Mouse (Mus musculus) right cerebral cortex, postnatal 10 days (tissue): ENCODE measurements around the gene Tnrc18.
"Not testable (repeated sequence)": the region's sequence is repeated elsewhere in the genome, so short reads cannot be mapped to it uniquely, and the experiment has no call there.

Experiments used
- DNase-seq, 2 experiments: peaks; one replicate each; pipeline ENCODE4 v3.0.0; 2021; ENCODE audit warnings: low spot score in 2 of 2

The Tnrc18 gene

DNA sequence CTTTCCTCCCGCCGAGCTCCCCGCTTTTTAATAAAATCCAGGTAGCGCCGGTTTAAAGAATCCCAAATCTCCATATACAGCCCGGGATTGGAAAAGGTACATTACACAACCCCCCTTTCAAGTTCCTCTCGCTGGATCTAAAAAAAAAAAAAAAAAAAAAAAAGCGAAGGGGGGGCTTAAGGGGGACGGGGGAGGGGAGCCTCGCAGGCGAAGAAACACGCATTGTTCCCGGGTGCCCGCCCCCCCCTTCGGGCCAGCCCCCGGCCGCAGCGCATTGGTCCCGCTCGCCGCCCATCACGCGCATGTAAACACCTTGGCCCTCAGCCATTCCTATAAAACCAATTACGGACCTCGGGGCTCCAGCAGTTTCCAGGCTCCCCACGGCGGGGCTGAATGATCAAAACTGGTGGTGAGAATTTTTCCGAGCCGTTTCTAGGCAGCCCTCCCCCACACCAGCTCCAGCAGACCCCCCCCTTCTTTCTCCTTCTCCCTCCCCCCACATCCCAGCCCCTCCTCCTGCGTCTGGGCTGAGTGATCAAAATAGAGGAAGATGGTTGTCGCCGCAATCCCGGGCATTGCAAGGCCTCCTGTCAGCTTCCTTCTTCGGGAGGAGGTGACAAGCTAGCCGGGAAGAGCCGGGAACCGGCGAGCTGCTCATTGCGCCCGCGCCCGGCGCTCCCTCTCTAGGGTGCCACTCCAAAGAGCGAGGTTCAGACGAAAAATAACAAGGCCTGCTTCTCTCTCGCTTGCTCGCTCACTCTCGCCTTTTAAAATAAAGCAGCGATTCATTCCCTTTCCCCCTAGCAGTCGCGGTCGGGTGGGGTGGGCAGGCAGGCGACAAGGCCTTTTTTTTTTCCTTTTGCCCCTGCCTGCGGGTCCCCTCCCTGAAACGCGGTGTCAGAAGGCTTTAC, at the start of gene Tnrc18:
Gene Tnrc18 (minus strand): TSS at position 139 of the 911 bp plus-strand sequence.
- peak; percentile 99 for DNase-seq

DNA sequence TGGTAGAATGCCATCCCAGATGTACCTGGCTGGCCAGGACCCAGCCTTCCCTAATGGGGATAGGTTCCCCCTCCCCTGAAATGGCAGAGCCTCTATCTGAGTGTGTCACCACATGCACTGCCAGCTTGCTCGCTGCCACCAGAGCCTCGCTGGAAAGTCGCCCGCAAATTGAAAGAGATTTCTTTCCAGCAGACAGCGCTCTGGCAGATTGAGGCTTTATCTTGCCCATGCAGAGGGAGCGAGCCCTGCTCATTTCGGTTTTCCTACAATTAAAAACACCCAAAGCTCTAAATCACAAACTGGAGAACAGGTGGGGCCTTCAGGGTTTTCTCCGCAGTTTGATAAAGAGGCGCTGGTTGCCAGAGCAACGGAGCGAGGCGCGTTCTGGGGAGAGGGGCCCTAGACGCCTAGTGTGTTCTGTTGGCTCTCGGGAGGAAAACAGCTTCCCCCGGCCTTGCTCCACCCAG, 40.3 kb upstream of the Tnrc18 start:
- DNase-seq, result peak; percentile 91 to 92

DNA sequence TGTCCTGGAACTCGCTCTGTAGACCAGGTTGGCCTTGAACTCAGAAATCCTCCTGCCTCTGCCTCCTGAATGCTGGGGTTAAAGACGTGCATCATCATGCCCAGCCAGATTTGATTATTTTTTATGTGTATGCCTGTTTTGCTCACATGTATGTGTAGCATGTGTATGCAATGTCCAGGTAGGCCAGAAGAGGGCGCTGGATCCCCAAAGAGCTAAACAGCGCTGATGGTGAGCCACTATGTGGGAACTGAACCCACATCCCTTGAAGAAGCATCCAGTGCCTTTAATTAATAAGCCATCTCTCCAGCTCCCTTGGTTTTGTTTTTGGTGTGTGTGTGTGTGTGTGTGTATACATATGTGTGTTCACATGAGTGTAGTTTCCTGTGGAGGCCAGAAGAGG, 38.9 kb upstream of the Tnrc18 start:
- no peak for DNase-seq

DNA sequence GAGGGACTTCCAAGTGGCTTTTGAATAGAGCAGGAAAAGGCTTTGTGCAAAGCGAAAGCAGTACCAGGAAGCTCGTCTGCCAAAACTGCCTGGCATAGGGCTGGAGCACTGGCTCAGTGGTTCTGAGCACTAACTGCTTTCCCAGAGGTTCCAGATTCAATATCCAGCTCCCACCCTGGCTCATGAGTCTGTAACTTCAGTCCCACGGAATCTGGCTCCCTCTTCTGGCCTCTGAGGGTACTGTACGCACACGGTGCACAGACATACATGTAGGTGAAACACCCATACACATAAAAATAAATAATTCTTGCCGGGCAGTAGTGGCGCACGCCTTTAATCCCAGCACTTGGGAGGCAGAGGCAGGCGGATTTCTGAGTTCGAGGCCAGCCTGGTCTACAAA, 37.4 kb upstream of the Tnrc18 start:
- DNase-seq, result peak; percentile 82 to 86

DNA sequence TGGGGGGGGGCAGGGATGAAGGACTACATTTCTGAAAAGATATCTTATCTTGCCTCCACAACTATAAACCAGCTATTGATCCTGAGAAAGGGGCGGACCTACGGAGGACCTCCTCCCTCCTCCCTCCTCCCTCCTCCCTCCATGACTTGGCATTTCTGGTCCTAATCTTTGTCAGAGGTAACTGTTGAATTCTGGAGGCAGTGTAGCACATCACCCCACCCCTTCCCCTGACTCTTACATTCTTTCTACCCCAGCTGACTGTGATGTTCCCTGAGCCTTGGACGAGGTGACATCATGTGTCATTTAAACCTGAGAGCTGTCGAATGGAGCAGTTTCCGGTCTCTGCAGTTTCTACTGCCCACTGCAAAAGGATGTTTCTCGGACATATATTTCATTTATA, 36.1 kb upstream of the Tnrc18 start:
- DNase-seq, result no peak

DNA sequence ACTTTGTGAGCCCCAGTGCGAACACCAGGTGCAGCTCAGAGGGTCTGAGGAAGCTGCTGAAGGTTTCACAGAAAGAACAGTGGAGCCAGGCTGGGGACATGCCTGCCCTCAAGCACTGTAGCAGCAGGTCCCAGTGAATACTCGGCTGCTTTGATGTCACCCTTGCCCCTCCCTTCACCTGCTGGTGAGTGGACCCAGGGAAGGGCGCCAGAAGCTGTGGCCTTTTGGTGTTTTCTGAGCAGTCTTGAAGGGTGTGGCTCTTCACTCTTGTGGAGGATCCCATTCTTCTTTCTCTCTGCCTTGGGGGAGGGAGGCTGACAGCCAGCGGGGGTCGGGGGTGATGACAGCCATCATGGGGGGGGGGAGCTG, 34.2 kb upstream of the Tnrc18 start:
- no peak for DNase-seq

DNA sequence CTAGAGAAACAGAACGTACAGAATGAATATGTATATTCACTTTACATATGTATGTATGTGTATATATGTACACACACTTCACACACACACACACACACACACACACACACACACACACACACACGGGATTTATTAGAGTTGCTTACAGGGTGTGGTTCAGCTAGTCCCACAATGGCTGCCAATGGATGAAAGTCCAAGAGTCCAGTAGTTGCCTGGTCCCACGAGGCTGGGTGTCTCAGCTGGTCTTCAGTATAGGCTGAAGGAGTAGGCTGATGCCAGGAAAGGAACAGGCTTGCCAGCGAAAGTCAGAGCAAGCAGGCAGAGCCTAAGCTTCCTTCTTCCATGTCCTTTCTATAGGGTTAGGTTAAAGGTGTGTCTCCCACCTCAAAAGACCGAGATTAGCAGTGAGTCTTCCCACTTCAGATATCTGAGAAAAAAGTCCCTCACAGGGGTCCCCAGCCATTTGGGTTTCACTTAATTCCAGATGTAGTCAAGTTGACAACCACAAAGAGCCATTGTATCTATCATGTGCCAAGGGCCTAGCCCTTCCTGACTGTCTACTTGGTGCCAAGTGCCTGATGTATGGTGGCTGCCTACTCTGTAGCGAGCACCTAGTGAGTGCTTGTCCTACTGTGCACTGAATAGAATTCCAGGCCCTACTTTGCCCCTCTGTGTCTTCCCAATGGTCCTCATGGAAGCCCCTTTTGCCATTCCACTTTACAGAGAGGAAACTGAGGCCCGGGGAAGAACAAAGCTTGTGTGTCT, 33.6 kb upstream of the Tnrc18 start:
- no peak for DNase-seq

DNA sequence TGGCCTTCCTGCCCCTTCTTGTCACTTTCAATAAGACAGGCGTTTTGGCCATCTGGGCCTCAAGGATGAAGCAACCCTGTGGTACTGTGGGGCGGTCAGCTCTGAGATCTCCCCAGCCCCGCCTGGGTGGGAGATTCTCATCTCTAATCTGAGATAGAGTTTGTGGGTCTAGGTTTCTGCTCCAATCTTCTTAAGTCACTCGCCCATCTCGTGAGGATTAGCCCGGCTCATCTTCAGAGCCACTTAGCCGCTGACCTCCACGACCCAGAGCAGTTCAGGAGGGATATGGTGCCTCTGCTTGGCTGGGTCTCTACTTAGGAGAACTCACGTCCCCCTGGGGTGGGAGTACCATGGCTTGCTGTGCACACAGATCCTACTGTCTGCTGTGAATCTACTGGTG, 33.0 kb upstream of the Tnrc18 start:
- no peak for DNase-seq

DNA sequence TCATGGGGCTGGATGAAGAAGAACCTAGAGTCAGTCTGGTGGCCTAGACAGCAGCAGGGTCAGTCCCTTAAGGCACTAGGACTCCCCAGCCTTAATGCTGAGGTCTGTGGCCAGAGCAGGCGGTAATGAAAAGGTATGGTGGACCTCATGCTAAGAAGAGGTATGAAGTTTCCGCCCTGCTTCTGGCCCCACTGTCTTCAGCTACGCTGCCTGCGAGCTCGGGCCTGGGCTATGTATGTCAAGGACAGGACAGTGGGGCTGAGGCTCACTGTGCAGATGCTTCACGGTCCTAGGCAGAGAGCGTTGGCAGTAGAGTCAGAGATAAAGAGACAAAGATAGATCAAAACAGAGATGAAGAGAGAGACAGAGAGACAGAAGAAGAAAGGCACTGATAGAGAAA, 31.4 kb upstream of the Tnrc18 start:
- no peak for DNase-seq

DNA sequence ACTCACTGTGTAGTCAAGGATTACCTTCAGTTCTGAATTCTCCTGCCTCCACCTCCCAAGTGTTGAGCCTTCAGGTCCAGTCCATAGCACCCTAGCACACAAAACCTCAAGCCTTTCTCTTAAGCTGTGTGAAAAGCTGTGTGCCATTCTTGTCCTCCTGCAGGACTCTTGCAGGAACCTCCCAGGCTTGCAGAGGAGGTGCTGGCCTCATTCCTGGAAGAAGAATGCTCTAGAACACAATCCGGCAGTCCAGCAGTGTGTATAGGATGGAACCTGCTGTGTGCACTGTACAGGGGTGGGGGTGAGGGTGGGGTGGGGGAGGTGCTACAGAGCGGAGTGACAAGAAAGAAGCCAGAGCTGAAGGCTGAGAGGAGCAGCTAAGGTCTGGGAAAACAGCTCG, 30.7 kb upstream of the Tnrc18 start:
- no peak for DNase-seq

DNA sequence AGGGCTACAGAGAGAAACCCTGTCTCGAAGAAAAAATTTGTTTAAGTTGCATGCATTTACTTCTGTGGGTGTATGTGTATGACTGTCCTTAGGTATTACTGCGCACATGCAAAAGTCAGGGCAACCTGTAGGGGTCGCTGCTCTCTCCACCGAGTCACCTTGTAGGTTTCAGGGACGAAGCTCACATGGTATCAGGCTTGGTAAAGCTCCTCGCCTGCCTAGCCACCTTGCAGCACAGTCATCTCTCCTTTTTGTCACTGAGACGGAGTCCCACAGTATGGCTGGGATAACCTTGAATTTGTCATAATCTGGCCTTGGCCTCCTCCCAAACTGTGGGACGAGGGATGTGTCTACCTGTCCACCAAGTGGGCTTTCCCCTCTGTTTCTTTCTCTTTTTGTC, 27.0 kb upstream of the Tnrc18 start:
- DNase-seq, result no peak

DNA sequence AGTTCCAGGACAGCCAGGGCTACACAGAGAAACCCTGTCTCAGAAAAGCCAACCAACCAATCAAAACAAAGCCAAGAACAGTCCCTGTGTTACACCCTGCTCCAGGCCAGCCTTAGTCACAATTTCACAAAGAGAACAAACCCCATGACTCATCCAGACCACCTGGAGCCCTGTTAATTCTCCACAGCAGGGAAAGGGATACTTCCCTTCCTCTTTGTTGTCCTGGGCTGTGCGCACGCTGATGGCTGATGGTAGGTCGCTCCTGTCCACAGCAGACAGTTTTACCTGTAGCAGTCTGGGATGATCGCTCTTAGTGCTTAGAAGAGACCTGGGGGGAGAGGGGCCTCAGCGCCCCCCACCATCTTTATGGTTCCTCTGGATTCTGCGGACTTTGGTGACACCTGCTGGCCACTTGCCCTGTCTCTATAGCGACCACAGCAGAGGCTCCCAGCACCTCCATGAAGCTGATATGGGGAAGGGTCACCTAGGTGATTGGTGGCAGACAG, 24.7 kb upstream of the Tnrc18 start:
- DNase-seq, result no peak

DNA sequence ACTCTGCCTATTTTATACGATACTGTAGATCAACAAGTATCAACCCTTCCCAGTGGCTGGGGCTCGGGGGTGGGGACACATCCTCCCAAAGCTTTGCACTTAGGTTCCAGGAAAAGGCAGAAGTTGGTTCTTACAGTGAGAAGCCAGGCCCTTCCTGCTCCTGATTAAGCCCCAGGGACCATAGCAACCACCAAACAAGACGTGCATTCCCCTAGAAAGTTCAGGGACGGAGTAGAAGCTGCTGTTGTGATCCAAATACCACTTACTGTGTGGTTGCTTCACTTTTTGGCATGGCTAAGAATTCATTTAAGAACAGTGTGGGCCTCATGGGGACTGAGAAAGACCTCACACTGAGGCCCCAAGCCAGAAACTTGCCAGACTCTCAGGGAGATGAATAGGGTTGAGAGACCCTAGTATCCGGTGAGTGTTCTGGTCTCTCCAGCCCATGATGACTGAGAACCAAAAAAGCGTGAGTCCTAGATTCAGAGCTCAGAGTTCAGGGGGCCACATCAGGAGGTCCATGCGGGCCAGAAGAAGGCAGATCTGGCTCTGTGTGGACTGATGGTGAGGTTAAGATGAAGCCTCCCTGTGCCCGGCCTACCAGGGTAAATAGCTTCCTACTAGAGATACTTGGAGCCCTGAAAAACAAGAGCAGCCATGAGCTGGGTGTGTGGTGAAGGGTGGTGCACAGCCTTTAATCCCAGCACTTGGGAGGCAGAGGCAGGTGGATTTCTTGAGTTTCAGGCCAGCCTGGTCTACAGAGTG, 24.1 kb upstream of the Tnrc18 start:
- DNase-seq, result no peak

DNA sequence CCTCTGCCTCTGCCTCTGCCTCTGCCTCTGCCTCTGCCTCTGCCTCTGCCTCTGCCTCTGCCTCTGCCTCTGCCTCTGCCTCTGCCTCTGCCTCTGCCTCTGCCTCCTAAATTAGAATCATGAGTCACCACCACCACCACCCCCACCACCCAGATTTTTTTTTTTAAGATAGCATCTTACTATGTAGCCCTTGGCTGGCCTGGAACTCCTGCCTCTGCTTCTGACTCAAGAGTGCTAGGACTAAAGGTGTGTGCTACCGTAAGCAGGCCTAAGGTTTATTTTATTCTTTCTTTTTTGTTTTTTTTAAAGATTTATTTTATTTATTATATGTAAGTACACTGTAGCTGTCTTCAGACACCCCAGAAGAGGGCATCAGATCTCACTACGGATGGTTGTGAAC, 20.0 kb upstream of the Tnrc18 start:
- not testable (repeated sequence) for DNase-seq

DNA sequence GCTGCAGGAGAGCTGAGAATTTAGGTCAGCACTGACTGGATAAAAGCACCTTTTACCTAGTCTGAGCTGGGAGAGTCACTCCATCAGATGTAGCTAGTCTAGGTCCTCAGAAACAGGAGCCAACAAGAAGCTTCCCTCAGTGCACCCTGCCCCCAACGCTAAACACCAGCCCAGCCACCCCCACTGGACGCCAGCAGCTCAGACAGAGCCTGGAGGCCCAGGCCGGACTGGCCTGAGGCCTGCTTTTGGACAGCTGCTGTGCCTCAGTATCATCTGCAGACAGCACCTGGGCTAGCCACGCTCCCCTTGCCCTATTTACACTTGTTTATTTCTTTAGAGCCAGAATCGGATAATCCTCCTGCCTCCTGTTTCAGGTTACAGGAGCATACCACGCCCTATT, 19.4 kb upstream of the Tnrc18 start:
- DNase-seq, result no peak

DNA sequence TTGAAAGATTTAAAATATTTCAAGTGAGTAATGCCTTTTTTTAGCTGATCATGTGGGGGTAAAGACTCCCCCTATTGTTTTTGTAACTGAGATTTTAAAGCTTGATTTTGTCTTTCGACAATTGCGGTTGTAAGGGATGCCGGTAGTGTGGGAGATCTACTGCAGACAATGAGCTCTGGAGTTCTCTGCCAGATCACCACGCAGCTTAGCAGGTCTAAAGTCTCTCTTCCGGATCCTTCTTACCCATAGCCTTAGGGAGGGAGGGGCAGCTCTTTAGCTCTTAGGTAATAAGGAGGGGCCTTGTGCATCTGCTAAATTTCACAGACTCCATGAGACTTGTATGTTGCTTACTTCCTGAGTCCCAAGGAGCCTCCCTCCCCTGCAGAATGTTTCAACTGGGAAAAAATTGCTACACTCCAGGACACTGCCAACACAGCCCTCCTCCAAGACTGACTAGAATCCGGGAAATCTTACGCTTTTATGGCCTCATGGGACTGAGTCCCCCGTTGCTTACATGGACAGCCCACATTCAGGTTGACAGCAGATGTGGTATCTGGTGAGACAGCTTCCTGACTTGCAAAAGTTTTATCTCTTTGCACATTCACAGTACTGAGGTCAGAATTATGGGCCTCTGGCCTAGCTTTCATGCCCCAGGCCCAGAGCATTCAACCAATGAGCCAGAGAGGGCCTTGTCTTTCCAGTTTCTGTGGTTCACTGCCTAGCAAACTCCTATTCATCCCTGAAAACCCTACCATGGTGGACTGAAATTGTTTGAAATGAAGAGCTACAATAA, 16.4 kb upstream of the Tnrc18 start:
- no peak for DNase-seq

DNA sequence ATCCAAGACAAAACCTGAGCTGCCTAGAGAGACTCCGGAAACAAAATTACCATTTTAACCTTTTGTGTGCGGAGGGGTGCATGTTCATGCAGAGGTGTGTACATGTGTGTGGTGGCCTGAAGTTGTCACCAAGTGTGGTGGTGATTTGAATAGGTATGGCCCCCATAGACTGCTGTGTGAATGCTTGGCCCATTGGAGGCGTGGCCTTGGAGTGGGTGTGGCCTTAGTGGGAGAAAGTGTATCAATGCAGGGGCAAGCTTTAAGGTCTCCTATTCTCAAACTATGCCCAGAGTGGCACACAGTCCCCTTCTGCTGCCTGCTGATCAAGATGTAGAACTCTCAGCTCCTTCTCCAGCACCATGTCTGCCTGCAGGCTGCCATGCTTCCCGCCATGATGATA, 8.7 kb upstream of the Tnrc18 start:
- DNase-seq, result no peak

DNA sequence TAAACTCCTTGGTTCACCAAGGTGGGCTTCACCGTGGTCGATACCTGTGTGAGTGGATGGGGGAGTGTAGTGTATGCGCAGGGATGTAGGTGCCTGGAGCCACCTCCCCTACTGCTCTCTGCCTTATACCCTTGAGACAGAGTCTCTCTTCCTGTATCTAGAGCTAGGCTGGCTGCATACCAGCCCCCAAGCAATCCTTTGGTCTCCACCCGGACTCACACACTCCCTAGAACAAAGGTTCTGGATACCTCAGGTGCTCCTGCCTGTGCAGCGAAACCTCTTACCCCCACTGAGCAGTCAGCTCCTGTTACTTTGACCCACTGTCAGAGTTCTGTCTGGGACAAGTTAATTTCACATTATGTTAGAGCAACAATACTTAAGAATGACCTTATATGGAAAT, 8.2 kb upstream of the Tnrc18 start:
- no peak for DNase-seq

DNA sequence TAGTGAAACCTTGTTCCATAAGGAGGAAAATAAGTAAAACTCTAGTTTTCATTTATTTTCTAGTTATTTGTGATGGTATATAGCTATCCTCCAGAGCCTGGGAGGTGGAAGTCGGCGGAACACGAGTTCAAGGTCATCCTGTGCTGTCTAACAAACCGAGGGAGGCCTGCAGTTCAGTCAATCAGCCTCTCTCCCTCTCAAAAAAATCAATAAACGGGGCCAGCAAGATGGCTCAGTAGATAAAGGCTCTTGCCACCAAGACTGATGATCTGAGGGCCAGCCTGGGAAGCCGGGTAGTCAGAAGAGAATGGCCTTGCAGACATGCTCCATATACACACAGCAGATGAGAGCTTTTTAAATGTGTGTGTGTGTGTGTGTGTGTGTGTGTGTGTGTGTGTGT, 6.6 kb upstream of the Tnrc18 start:
- no peak for DNase-seq

DNA sequence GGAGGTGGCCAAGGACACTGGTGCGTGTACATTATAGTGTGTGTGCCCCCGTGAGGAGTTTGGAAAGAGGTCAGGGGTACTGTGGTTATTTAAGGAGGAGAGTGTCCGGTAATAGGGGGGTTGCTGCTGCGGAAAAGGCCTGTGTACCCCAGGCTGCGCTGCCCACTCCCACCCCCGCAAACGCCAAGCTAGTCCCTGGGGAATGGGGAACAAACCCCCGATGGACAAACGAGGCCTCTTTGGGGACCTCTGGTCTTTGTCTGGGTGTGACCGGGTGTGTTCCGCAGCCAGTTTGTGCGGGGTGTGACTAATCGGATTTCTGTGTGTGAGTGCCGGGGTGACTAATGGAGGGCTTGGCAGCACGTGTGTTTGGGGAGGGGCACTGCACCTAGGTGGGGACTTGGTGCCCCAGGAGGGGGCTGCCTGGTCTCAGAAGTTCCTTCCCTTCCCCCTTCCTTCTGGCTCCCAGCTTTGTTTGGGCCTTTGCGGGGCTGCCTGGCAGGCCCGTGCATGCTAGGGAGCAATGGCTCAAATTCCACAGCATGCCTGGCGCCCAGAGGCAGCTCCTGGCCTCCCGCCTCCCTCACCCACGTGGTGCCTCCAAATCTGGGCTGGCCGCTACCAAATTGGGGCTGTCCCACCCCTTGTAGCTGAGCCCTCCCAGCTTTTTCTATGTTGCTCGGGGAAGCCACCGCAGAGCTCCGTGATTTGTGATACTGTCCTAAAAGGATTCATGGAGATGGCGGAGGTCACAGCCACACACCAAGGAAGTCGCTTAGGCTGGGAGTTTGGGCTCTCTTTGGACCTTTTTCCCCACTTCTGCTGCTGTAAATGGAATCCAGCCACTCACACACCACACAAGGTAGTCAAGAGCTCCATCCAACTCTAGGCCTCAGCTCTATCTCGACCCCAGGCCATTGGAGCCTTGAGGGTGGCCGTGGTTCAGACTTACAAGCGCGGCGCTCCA, 5.9 kb upstream of the Tnrc18 start:
- peak; percentile 87 to 90 for DNase-seq
